Mouse (Mus musculus) lung, adult 2 months (tissue): Measurements from ENCODE around the gene Mrpl9. TPM values are rescaled to one million over a fixed set of nuclear protein-coding genes. Genes with fewer than 3 reads are reported as not detected.

Experiments used
- DNase-seq: peaks from one replicate; pipeline ENCODE4 v3.0.0; 2022
- H3K4me1 ChIP-seq: fragments of 200-500 bp; 2 replicates; pipeline ENCODE4 v1.6.1; 2011; ENCODE audit warnings: low read length; ENCODE audit not compliant: control insufficient read depth, insufficient read depth
- H3K4me3 ChIP-seq: fragments of 200-500 bp; replicated peaks from 2 replicates; pipeline ENCODE3; 2011; ENCODE audit warnings: low read depth, mild to moderate bottlenecking, control low read depth, low read length; ENCODE audit errors: extremely low read depth
- CTCF ChIP-seq: fragments of 200-500 bp; IDR thresholded peaks from 2 replicates; pipeline ENCODE4 v1.5.1; 2011; ENCODE audit warnings: mild to moderate bottlenecking, low read length, control low read depth; ENCODE audit not compliant: insufficient read depth
- POLR2A ChIP-seq: fragments of 200-500 bp; IDR thresholded peaks from 2 replicates; pipeline ENCODE4 v1.6.1; 2011; ENCODE audit warnings: low read depth, mild to moderate bottlenecking, control low read depth, low read length, borderline replicate concordance; ENCODE audit errors: extremely low read depth
- WGBS: fragments of 180-500 bp; shearing (Covaris S2); methylation state at CpG from one replicate; pipeline ENCODE4 v1.1.7; 2018; 5-methylcytosine and 5-hydroxymethylcytosine counted together
- polyA plus RNA-seq: library from polyadenylated mRNA; depleted of rRNA; stranded (reverse); fragments of >200 nt; gene quantifications from 2 replicates; pipeline ENCODE4 v1.2.3, GENCODE M21; 2012

Gene Mrpl9
- polyA plus RNA-seq, 1 experiment: 22.6 TPM

- no peaks in the 10 kb centered on the region for H3K4me1 ChIP-seq
- no peak overlapping the region for H3K4me3 ChIP-seq
- 46% methylated on average over 11 of the region's 11 CpGs for WGBS
- peak; percentile 43 for DNase-seq
- 0 out of 2 replicates have a peak, but pooled peaks have one; percentile 15 for TF ChIP-seq POLR2A
- no peak for TF ChIP-seq CTCF
Observed at GRCm38 (mm10) chr3:94463926-94464578, 20.9 kb downstream of the Mrpl9 start.

DNA sequence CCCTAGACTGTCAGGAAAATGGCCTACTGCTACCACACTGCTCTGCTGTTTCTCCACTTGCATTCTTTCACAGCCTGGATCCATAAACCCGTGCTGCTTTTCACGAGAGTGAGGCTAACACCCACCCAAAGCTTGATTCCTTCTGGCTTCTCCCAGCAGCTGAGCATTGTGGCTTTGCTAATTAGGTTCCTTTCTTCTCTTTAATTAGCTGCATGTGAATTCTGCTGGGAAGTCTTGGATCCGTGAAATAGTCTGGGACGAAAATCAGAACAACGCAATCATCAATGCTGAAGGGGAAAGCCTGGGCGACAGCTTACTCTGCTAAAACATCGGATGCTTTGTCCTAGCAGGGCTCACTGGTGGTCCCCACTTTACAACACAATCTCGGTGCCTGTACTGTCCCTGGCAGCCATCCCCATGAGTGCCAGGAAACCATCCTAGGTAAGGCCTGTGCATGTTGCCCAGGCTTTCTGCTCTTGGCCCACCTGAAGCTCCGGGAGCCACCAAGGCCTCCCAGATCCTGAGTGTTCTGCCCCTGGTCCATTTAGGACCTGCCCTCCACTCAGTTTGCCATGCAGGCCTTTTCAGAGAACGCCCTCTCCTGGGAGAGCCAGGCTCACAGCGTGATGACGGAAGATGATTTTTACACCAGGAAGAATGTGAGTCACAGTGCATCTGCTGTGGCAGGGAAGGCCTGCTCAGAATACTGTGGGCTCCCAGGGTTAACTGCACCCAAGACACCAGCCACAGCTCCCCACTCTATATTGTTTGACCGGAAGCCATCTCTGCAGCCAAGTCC lies 22.7 kb downstream of the Mrpl9 start:
- no peaks in the 10 kb centered on the region for H3K4me1 ChIP-seq
- TF ChIP-seq POLR2A (no peak), CTCF (no peak)
- no peak overlapping the region for H3K4me3 ChIP-seq
- DNase-seq: no peak
- WGBS: 81% methylated on average over 13 of the region's 13 CpGs

GRCm38 (mm10) chr3:94468931-94469330 lies 25.8 kb downstream of the Mrpl9 start:
- H3K4me1 ChIP-seq: no peaks in the 10 kb centered on the region
- WGBS: 41% methylated on average over 3 of the region's 3 CpGs
- no peak overlapping the region for H3K4me3 ChIP-seq
- TF ChIP-seq CTCF (no peak), POLR2A (no peak)
- no peak for DNase-seq

DNA sequence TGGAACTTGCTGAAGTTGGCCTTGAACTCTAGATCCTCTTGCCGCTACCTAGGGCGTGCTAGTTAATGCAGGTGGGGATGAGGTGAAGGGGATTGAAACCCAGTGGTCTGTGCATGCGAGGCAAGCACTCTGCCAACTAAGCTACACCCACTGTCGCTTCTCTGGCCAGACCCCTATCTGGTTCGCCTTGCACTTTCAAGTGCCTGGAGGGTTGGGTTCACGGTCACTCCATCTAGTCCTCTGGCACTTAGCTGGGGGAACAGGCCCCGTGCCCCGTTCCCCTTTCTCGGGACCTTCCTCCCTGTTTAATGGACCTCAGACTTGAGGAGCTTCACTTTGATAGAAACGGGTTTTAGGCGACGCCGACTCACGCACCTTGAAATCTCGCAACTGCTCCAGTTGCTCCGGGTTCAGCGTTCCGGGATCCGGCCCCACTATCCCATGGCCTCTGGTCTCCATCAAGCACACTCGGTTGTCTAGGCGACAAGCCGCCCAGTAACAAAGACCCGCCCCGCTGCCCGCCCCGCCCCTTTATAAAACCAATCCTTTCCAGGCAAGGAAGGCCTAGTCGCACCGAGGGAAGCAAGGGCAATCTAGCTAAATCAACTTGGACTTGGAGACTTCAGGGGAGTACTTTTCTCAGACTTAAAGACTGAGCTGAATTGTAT lies 29.5 kb downstream of the Mrpl9 start:
- Histone ChIP-seq H3K4me3 (peak overlapping the region; percentile 8), H3K4me1 (no peaks in the 10 kb centered on the region)
- WGBS: 14% methylated on average over 28 of the region's 28 CpGs
- DNase-seq: peak; percentile 37
- TF ChIP-seq POLR2A: no peak
- no peak for TF ChIP-seq CTCF

- TF ChIP-seq POLR2A: no peak
- TF ChIP-seq CTCF: no peak
- no peak for DNase-seq
- no peaks in the 10 kb centered on the region for H3K4me1 ChIP-seq
- no peak overlapping the region for H3K4me3 ChIP-seq
- WGBS: 49% methylated on average over 10 of the region's 10 CpGs
Observed at GRCm38 (mm10) chr3:94473115-94473505, 30.0 kb downstream of the Mrpl9 start.

GRCm38 (mm10) chr3:94473567-94474232 lies 30.6 kb downstream of the Mrpl9 start:
- no peak for DNase-seq
- H3K4me3 ChIP-seq: no peak overlapping the region
- no peak for TF ChIP-seq CTCF
- no peak for TF ChIP-seq POLR2A
- 52% methylated on average over 5 of the region's 5 CpGs for WGBS
- no peaks in the 10 kb centered on the region for H3K4me1 ChIP-seq

DNA sequence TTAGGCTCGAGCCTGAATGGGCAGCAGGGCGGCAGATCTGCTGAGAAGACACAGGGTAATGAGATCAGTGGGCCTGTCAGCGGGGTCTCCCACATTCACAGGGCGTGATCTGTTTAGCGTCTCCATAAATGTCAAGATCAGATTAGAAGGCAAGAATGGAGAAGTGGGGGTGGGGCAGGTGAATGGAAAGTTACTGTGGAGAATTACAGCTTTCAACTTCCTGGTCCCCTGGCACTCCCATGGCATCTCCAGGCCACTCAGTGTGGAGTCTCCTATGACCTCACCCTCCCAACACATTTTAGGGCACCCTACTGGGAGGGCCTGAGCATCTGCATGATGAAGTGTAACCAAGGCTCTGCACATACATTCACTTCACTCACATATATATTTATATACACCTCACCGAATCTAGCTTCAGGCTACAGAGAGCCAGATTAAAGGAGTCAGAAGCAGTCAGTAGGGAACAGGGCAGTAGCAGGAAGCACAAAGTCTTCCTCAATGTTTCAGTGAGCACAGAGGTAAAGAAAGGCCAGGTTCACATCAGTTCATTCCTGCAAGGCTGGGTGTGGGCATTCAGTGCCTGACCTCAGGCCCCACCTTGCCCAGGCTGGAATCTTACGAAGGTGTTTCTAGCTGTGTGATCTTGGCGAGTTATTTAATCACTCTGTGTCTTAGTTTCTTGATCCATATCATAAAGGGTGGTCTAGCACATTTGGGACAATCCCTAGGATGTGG lies 33.4 kb downstream of the Mrpl9 start:
- H3K4me3 ChIP-seq: no peak overlapping the region
- WGBS: 64% methylated on average over 8 of the region's 8 CpGs
- no peak for TF ChIP-seq CTCF
- no peak for TF ChIP-seq POLR2A
- no peak for DNase-seq
- H3K4me1 ChIP-seq: no peaks in the 10 kb centered on the region

GRCm38 (mm10) chr3:94477444-94477843 lies 34.3 kb downstream of the Mrpl9 start:
- DNase-seq: no peak
- no peaks in the 10 kb centered on the region for H3K4me1 ChIP-seq
- TF ChIP-seq CTCF: no peak
- no peak for TF ChIP-seq POLR2A
- H3K4me3 ChIP-seq: no peak overlapping the region
- WGBS: 78% methylated on average over 4 of the region's 4 CpGs
